Mouse (Mus musculus) bone marrow macrophage, adult 2 months (primary cell): ENCODE results near the gene Lrrc29.

Source experiments
- CTCF ChIP-seq: IDR thresholded peaks from 2 replicates; pipeline ENCODE4 v1.5.1; 2012; ENCODE audit warnings: low read depth, mild to moderate bottlenecking, low read length, moderate library complexity
- POLR2A ChIP-seq: IDR thresholded peaks from 2 replicates; pipeline ENCODE4 v1.6.1; 2012; ENCODE audit warnings: mild to moderate bottlenecking, low read depth, low read length, borderline replicate concordance

DNA sequence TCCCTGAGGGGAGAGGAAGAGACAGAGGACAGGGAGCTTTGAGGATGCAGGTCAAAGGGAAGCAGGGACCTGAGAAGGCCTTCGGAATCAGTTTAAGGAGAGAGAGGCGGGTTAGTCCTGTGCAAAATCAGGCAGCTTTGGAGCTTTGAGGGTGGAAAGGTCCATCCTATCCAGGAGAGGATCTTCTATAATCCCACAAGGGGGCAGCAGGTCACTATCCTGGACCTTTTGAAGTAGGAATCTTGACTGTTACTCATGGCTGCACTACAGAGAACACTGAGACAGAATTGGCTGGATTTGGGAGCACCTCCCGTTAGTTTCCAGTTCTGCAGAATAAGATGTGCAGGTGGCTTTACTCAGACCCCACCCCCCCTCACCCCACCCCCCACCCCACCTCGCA is 33.6 kb upstream of the Lrrc29 start:
- TF ChIP-seq CTCF = 0 out of 2 replicates have a peak, but pooled peaks have one; percentile 18
- no peak for TF ChIP-seq POLR2A
